Mouse (Mus musculus) MEL (cell line): ENCODE results near the gene Eif1. TPM values are rescaled to one million over a fixed set of nuclear protein-coding genes. Genes with fewer than 3 reads are reported as not detected.

Source experiments
- DNase-seq: peaks from one replicate; pipeline ENCODE4 v3.0.0; 2011; ENCODE audit warnings: low read depth, low spot score
- H3K27ac ChIP-seq: 2 replicates; pipeline ENCODE4 v1.5.1; 2012; ENCODE audit warnings: low read depth, mild to moderate bottlenecking, control low read depth, low read length, moderate library complexity; ENCODE audit not compliant: control insufficient read depth
- H3K27me3 ChIP-seq, 2 experiments: fragments of 150-350 bp in 1 of 2; sonication (generic) in 1 of 2; 2 replicates each; pipeline ENCODE4 v1.6.1; 2012; ENCODE audit warnings: low read length in 2 of 2, mild to moderate bottlenecking in 2 of 2, improper control_type of control experiment in 1 of 2, moderate library complexity in 1 of 2; ENCODE audit not compliant: insufficient read depth in 2 of 2, control insufficient read depth in 1 of 2
- H3K36me3 ChIP-seq, 2 experiments: 2 replicates each; pipeline ENCODE4 v1.6.1; 2012 to 2014; ENCODE audit warnings: low read length in 2 of 2, improper control_type of control experiment in 1 of 2, inconsistent platforms in 1 of 2, mild to moderate bottlenecking in 1 of 2; ENCODE audit not compliant: insufficient read depth in 2 of 2, control insufficient read depth in 1 of 2
- H3K4me1 ChIP-seq, 2 experiments: fragments of 150-350 bp in 1 of 2; sonication (generic) in 1 of 2; 2 replicates each; pipeline ENCODE4 v1.6.1; 2012; ENCODE audit warnings: low read length in 2 of 2, improper control_type of control experiment in 1 of 2, mild to moderate bottlenecking in 1 of 2; ENCODE audit not compliant: insufficient read depth in 2 of 2, control insufficient read depth in 1 of 2
- H3K4me3 ChIP-seq, 2 experiments: fragments of 150-350 bp in 1 of 2; sonication (generic) in 1 of 2; 2 replicates each; pipeline ENCODE4 v1.5.1; 2012; ENCODE audit warnings: low read depth in 2 of 2, low read length in 2 of 2, mild to moderate bottlenecking in 2 of 2, moderate library complexity in 2 of 2, control low read depth in 1 of 2, improper control_type of control experiment in 1 of 2; ENCODE audit not compliant: control insufficient read depth in 1 of 2, insufficient read depth in 1 of 2
- H3K79me2 ChIP-seq: 2 replicates; pipeline ENCODE4 v1.6.1; 2012; ENCODE audit warnings: mild to moderate bottlenecking, low read length, moderate library complexity; ENCODE audit not compliant: control insufficient read depth, poor library complexity, insufficient read depth
- H3K9ac ChIP-seq: 2 replicates; pipeline ENCODE4 v1.6.1; 2012; ENCODE audit warnings: low read depth, mild to moderate bottlenecking, control low read depth, low read length, moderate library complexity; ENCODE audit not compliant: control insufficient read depth, poor library complexity, severe bottlenecking
- H3K9me3 ChIP-seq: fragments of 150-350 bp; sonication (generic); replicated peaks from 2 replicates; pipeline ENCODE4 v1.6.1; 2012; ENCODE audit warnings: mild to moderate bottlenecking, low read length, improper control_type of control experiment, moderate library complexity; ENCODE audit not compliant: insufficient read depth
- CHD2 ChIP-seq: IDR thresholded peaks from 2 replicates; pipeline ENCODE4 v1.6.1; 2011; ENCODE audit warnings: low read length, improper control_type of control experiment
- E2F4 ChIP-seq: IDR thresholded peaks from 2 replicates; pipeline ENCODE4 v1.6.1; 2011; ENCODE audit warnings: low read depth, low read length, improper control_type of control experiment, borderline replicate concordance
- ELF1 ChIP-seq: IDR thresholded peaks from 2 replicates; pipeline ENCODE4 v1.6.1; 2014; ENCODE audit warnings: low read depth, mild to moderate bottlenecking, inconsistent platforms, low read length, improper control_type of control experiment, moderate library complexity
- EP300 ChIP-seq, 2 experiments: IDR thresholded peaks; 2 replicates each; pipeline ENCODE4 v1.6.1; 2011; ENCODE audit warnings: improper control_type of control experiment in 2 of 2, low read length in 2 of 2, low read depth in 1 of 2, mild to moderate bottlenecking in 1 of 2
- ETS1 ChIP-seq: IDR thresholded peaks from 2 replicates; pipeline ENCODE4 v1.6.1; 2012; ENCODE audit warnings: low read depth, mild to moderate bottlenecking, inconsistent platforms, low read length, improper control_type of control experiment, moderate library complexity
- GABPA ChIP-seq: IDR thresholded peaks from 2 replicates; pipeline ENCODE4 v1.6.1; 2012; ENCODE audit warnings: low read depth, mild to moderate bottlenecking, inconsistent platforms, low read length, improper control_type of control experiment, moderate library complexity
- GATA1 ChIP-seq: IDR thresholded peaks from 2 replicates; pipeline ENCODE4 v1.6.1; 2011; ENCODE audit warnings: low read depth, low read length, improper control_type of control experiment
- HCFC1 ChIP-seq: IDR thresholded peaks from 2 replicates; pipeline ENCODE4 v1.6.1; 2012; ENCODE audit warnings: low read depth, mild to moderate bottlenecking, inconsistent platforms, low read length, improper control_type of control experiment, moderate library complexity
- MAX ChIP-seq: IDR thresholded peaks from 2 replicates; pipeline ENCODE4 v1.6.1; 2011; ENCODE audit warnings: low read length, improper control_type of control experiment
- MAZ ChIP-seq: IDR thresholded peaks from 2 replicates; pipeline ENCODE4 v1.6.1; 2012; ENCODE audit warnings: low read depth, mild to moderate bottlenecking, inconsistent platforms, low read length, improper control_type of control experiment
- MYC ChIP-seq: IDR thresholded peaks from 2 replicates; pipeline ENCODE4 v1.6.1; 2011; ENCODE audit warnings: low read depth, mild to moderate bottlenecking, low read length, improper control_type of control experiment, moderate library complexity
- NELFE ChIP-seq: IDR thresholded peaks from 2 replicates; pipeline ENCODE4 v1.6.1; 2011; ENCODE audit warnings: low read depth, low read length, improper control_type of control experiment
- NRF1 ChIP-seq: IDR thresholded peaks from 2 replicates; pipeline ENCODE4 v1.6.1; 2014; ENCODE audit warnings: low read depth, mild to moderate bottlenecking, inconsistent platforms, low read length, improper control_type of control experiment, moderate library complexity; ENCODE audit not compliant: poor library complexity, insufficient read depth, severe bottlenecking
- POLR2A ChIP-seq, 2 experiments: IDR thresholded peaks; 2 replicates each; pipeline ENCODE4 v1.6.1; 2011 to 2012; ENCODE audit warnings: low read length in 2 of 2, mild to moderate bottlenecking in 2 of 2, control low read depth in 1 of 2, improper control_type of control experiment in 1 of 2, low read depth in 1 of 2, moderate library complexity in 1 of 2; ENCODE audit not compliant: control insufficient read depth in 1 of 2, insufficient read depth in 1 of 2, poor library complexity in 1 of 2
- RCOR1 ChIP-seq: IDR thresholded peaks from 2 replicates; pipeline ENCODE4 v1.6.1; 2012; ENCODE audit warnings: low read depth, mild to moderate bottlenecking, inconsistent platforms, low read length, improper control_type of control experiment
- SIN3A ChIP-seq: IDR thresholded peaks from 2 replicates; pipeline ENCODE4 v1.6.1; 2012; ENCODE audit warnings: low read length, improper control_type of control experiment, inconsistent platforms
- TAL1 ChIP-seq: IDR thresholded peaks from 2 replicates; pipeline ENCODE4 v1.6.1; 2012; ENCODE audit warnings: mild to moderate bottlenecking, inconsistent platforms, low read length, moderate library complexity, mixed read lengths
- TBP ChIP-seq: IDR thresholded peaks from 2 replicates; pipeline ENCODE4 v1.8.0; 2011; ENCODE audit warnings: low read depth, low read length, improper control_type of control experiment
- TCF12 ChIP-seq: IDR thresholded peaks from 2 replicates; pipeline ENCODE4 v1.6.1; 2014; ENCODE audit warnings: low read depth, mild to moderate bottlenecking, inconsistent platforms, low read length, improper control_type of control experiment, moderate library complexity
- UBTF ChIP-seq: IDR thresholded peaks from 2 replicates; pipeline ENCODE4 v1.6.1; 2012; ENCODE audit warnings: low read depth, mild to moderate bottlenecking, inconsistent platforms, low read length, improper control_type of control experiment, moderate library complexity, borderline replicate concordance; ENCODE audit not compliant: insufficient read depth
- USF2 ChIP-seq, 2 experiments: IDR thresholded peaks; 2 replicates each; pipeline ENCODE4 v1.6.1; 2011 to 2012; ENCODE audit warnings: improper control_type of control experiment in 2 of 2, low read length in 2 of 2, borderline replicate concordance in 1 of 2, inconsistent platforms in 1 of 2, low read depth in 1 of 2, mild to moderate bottlenecking in 1 of 2; ENCODE audit not compliant: insufficient read depth in 1 of 2
- ZNF384 ChIP-seq: IDR thresholded peaks from 2 replicates; pipeline ENCODE4 v1.6.1; 2012; ENCODE audit warnings: low read depth, mild to moderate bottlenecking, inconsistent platforms, low read length, improper control_type of control experiment
- polyA plus RNA-seq, 2 experiments: library from polyadenylated mRNA; stranded (reverse) in 1 of 2; unstranded in 1 of 2; fragments of >175 nt in 1 of 2; fragments of >200 nt in 1 of 2; gene quantifications; 2 replicates each; pipeline versions ENCODE4 v1.2.1 to v1.2.4; 2012; ENCODE audit warnings: low replicate concordance in 2 of 2, low read depth in 1 of 2; ENCODE audit not compliant: insufficient read length in 2 of 2, insufficient read depth in 1 of 2, missing spikeins in 1 of 2
- total RNA-seq: library from RNA; depleted of rRNA; stranded (reverse); fragments of 300-350 nt; gene quantifications from 2 replicates; pipeline ENCODE4 v1.2.3, GENCODE M21; 2012; rRNA removed

Eif1 gene
- total and polyA plus RNA-seq, 3 experiments, result 289 to 926 (median 320) TPM

- no peaks in the 10 kb centered on the region for H3K36me3 ChIP-seq
- no peak overlapping the region for H3K4me3 ChIP-seq
- no peak for TF ChIP-seq E2F4
- no peak for TF ChIP-seq NELFE
- TF ChIP-seq USF2 (IDR thresholded peaks at IDR 0.05; ENCODE audit: borderline replicate concordance in 1 of 2, insufficient read depth in 1 of 2, low read depth in 1 of 2, low read length in 2 of 2), result no peak
- TF ChIP-seq EP300 (IDR thresholded peaks at IDR 0.05; ENCODE audit: low read depth in 1 of 2, low read length in 2 of 2), result no peak
- no peak for TF ChIP-seq ZNF384
- no peak for TF ChIP-seq MYC
- TF ChIP-seq SIN3A, result no peak
- TF ChIP-seq GATA1, result no peak
- no peak for TF ChIP-seq CHD2
- TF ChIP-seq ELF1, result no peak
- TF ChIP-seq GABPA, result no peak
- TF ChIP-seq RCOR1, result no peak
- no peak for TF ChIP-seq UBTF
- TF ChIP-seq NRF1, result no peak
- no peak overlapping the region for H3K9ac ChIP-seq
- no peak overlapping the region for H3K27ac ChIP-seq
- H3K4me1 ChIP-seq, result no peaks in the 10 kb centered on the region
- no peaks in the 10 kb centered on the region for H3K9me3 ChIP-seq
- DNase-seq, result peak; percentile 26
- H3K27me3 ChIP-seq, result no peaks in the 10 kb centered on the region; a peak in 2 of 4 replicates
- H3K79me2 ChIP-seq, result no peaks in the 10 kb centered on the region
Measured at GRCm38 (mm10) chr11:100369145-100369544, 49.5 kb downstream of the Eif1 start.

GRCm38 (mm10) chr11:100369822-100370221, 50.1 kb downstream of the Eif1 start:
- Histone ChIP-seq H3K36me3 (no peaks in the 10 kb centered on the region), H3K9me3 (no peaks in the 10 kb centered on the region), H3K4me1 (no peaks in the 10 kb centered on the region), H3K27me3 (no peaks in the 10 kb centered on the region; a peak in 2 of 4 replicates), H3K79me2 (no peaks in the 10 kb centered on the region), H3K9ac (no peak overlapping the region), H3K27ac (no peak overlapping the region), H3K4me3 (no peak overlapping the region)
- TF ChIP-seq TAL1 (no peak), GABPA (no peak), MAX (no peak), TBP (no peak), ETS1 (no peak), HCFC1 (no peak), GATA1 (no peak), MAZ (no peak), TCF12 (no peak), POLR2A (IDR thresholded peaks at IDR 0.05; ENCODE audit: control insufficient read depth in 1 of 2, insufficient read depth in 1 of 2, low read depth in 1 of 2, low read length in 2 of 2, poor library complexity in 1 of 2) (no peak)
- no peak for DNase-seq

Other genes with a start within 250 kb of the Eif1 start
- not detected in 2 replicates for gene Krt32, start 231.7 kb upstream of the Eif1 start, total RNA-seq
- not detected for gene Krt32, start 231.7 kb upstream of the Eif1 start, polyA plus RNA-seq
- gene Krt35, start 223.6 kb upstream of the Eif1 start, total RNA-seq, result not detected in 2 replicates
- not detected for gene Krt35, start 223.6 kb upstream of the Eif1 start, polyA plus RNA-seq
- gene Krt36, start 214.3 kb upstream of the Eif1 start, total RNA-seq, result not detected in 2 replicates
- gene Krt36, start 214.3 kb upstream of the Eif1 start, polyA plus RNA-seq, result not detected
- gene Krt13, start 198.3 kb upstream of the Eif1 start, total RNA-seq, result not detected in 2 replicates
- not detected for gene Krt13, start 198.3 kb upstream of the Eif1 start, polyA plus RNA-seq
- gene Krt15, start 184.0 kb upstream of the Eif1 start, total RNA-seq, result not detected in 2 replicates
- gene Krt15, start 184.0 kb upstream of the Eif1 start, polyA plus RNA-seq, result not detected
- not detected in 2 replicates for gene Krt19, start 171.2 kb upstream of the Eif1 start, total RNA-seq
- not detected for gene Krt19, start 171.2 kb upstream of the Eif1 start, polyA plus RNA-seq
- not detected in 2 replicates for gene Krt9, start 126.6 kb upstream of the Eif1 start, total RNA-seq
- not detected for gene Krt9, start 126.6 kb upstream of the Eif1 start, polyA plus RNA-seq
- gene Krt14, start 112.3 kb upstream of the Eif1 start, total RNA-seq, result not detected in 2 replicates
- not detected for gene Krt14, start 112.3 kb upstream of the Eif1 start, polyA plus RNA-seq
- not detected in 2 replicates for gene Krt16, start 71.0 kb upstream of the Eif1 start, total RNA-seq
- not detected for gene Krt16, start 71.0 kb upstream of the Eif1 start, polyA plus RNA-seq
- not detected in 2 replicates for gene Krt17, start 58.9 kb upstream of the Eif1 start, total RNA-seq
- not detected for gene Krt17, start 58.9 kb upstream of the Eif1 start, polyA plus RNA-seq
- not detected in 2 replicates for gene Krt42, start 50.0 kb upstream of the Eif1 start, total RNA-seq
- gene Krt42, start 50.0 kb upstream of the Eif1 start, polyA plus RNA-seq, result not detected
- not detected in 2 replicates for gene Gast, start 14.5 kb downstream of the Eif1 start, total RNA-seq
- gene Gast, start 14.5 kb downstream of the Eif1 start, polyA plus RNA-seq, result not detected
- 6.6 and 10.9 TPM in 2 replicates for gene Hap1, start 36.2 kb downstream of the Eif1 start, total RNA-seq
- 10 to 100 TPM in 1 of 2 experiments, not detected in 1; 34.8 TPM for gene Hap1, start 36.2 kb downstream of the Eif1 start, polyA plus RNA-seq
- gene Jup, start 77.9 kb downstream of the Eif1 start, total RNA-seq, result 1.0 and 1.4 TPM in 2 replicates
- gene Jup, start 77.9 kb downstream of the Eif1 start, polyA plus RNA-seq, result 1 to 10 TPM in 1 of 2 experiments, not detected in 1; 8.5 TPM
- gene P3h4, start 95.0 kb downstream of the Eif1 start, total RNA-seq, result not detected in 2 replicates
- under 1 TPM in 1 of 2 experiments, not detected in 1; 0.88 TPM for gene P3h4, start 95.0 kb downstream of the Eif1 start, polyA plus RNA-seq
- 0.19 TPM in 1 of 2 replicates, not detected in the other for gene Fkbp10, start 95.8 kb downstream of the Eif1 start, total RNA-seq
- under 1 TPM in 1 of 2 experiments, not detected in 1; 0.28 TPM for gene Fkbp10, start 95.8 kb downstream of the Eif1 start, polyA plus RNA-seq
- 58.0 and 61.3 TPM in 2 replicates for gene Nt5c3b, start 121.9 kb downstream of the Eif1 start, total RNA-seq
- gene Nt5c3b, start 121.9 kb downstream of the Eif1 start, polyA plus RNA-seq, result 100 to 1,000 TPM in 1 of 2 experiments, 10 to 100 TPM in 1; 79.2 to 287 TPM
- 0.56 and 0.65 TPM in 2 replicates for gene Klhl10, start 122.0 kb downstream of the Eif1 start, total RNA-seq
- gene Klhl10, start 122.0 kb downstream of the Eif1 start, polyA plus RNA-seq, result under 1 TPM in 1 of 2 experiments, not detected in 1; 0.81 TPM
- 31.5 and 34.7 TPM in 2 replicates for gene Klhl11, start 152.9 kb downstream of the Eif1 start, total RNA-seq
- 10 to 100 TPM in 1 of 2 experiments, not detected in 1; 11.5 TPM for gene Klhl11, start 152.9 kb downstream of the Eif1 start, polyA plus RNA-seq
- 220 and 234 TPM in 2 replicates for gene Acly, start 208.1 kb downstream of the Eif1 start, total RNA-seq
- gene Acly, start 208.1 kb downstream of the Eif1 start, polyA plus RNA-seq, result 100 to 1,000 TPM in 1 of 2 experiments, not detected in 1; 167 TPM
- gene Ttc25, start 225.7 kb downstream of the Eif1 start, total RNA-seq, result 0.23 and 0.46 TPM in 2 replicates
- gene Ttc25, start 225.7 kb downstream of the Eif1 start, polyA plus RNA-seq, result under 1 TPM in 1 of 2 experiments, not detected in 1; 0.92 TPM